Mouse (Mus musculus): ENCODE measurements at regions not wholly inside any gene's neighbourhood (a gene's known extent, or its start where the extent isn't known, plus 50 kb on each side); places are given as distances from the start of the nearest gene placed in this dataset.

DNA sequence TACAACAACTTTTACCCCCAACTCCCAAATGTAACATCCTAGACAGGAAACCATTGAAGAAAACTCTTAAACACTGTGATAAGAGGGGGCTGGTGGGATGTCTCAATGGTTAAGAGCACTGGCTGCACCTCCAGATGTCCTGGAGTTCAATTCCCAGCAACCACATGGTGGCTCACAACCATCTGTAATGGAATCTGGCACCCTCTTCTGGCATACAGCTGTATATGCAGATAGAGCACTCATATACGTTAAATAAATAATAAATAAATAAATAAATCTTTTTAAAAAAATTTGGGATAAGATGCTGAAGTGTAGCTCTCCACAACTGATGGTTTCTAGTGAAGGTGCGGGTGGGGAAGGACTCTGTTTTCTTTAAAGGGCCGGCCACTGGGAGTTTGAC is 69.3 kb downstream of the Kctd15 start:
- DNase-seq, result no peak

GRCm38 (mm10) chr7:34585312-34585865 is 71.1 kb downstream of the Kctd15 start:
- no peak for DNase-seq

- no peak for DNase-seq
These were observed 71.7 kb downstream of the Kctd15 start for GRCm38 (mm10) chr7:34584870-34585269.

DNA sequence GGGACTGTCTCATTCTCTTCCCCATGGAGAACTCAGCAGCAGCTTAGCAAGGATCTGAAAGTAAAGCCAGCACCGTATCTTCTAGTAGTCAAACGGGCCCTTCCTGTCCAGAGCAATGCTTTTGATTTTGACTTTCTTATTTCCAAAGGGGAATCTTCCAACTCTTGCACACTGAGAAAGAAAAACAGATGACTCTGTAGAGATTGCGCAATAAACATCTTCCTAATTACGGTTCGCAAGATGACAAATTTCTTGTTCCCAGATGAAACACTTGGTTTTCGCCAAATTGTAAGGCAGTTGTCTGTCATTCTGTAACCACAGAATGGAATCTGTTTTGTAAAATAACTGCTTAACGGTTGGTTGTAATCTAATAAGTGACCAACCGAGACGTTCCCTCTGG is 75.7 kb downstream of the Kctd15 start:
- DNase-seq, result no peak

DNA sequence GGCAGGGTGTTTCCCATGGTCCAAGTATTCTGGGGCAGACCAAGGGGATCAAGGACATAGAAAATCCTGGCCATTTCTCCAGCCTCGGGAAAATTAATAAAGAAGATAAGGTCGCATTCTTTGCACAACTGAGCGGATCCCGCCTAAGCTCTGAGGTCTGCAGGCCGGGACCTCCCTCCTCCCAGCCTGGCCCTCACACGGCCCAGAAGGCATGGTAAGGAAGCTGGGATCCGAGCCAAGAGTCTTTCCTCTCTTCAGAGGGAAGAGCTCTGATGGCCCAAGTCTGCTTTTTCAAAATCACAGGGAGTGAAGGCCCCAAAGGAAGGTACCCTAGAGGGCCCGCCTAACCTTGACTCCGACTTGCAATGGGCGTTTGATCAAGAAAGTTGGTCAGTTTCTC is 85.2 kb downstream of the Kctd15 start:
- no peak for DNase-seq

DNA sequence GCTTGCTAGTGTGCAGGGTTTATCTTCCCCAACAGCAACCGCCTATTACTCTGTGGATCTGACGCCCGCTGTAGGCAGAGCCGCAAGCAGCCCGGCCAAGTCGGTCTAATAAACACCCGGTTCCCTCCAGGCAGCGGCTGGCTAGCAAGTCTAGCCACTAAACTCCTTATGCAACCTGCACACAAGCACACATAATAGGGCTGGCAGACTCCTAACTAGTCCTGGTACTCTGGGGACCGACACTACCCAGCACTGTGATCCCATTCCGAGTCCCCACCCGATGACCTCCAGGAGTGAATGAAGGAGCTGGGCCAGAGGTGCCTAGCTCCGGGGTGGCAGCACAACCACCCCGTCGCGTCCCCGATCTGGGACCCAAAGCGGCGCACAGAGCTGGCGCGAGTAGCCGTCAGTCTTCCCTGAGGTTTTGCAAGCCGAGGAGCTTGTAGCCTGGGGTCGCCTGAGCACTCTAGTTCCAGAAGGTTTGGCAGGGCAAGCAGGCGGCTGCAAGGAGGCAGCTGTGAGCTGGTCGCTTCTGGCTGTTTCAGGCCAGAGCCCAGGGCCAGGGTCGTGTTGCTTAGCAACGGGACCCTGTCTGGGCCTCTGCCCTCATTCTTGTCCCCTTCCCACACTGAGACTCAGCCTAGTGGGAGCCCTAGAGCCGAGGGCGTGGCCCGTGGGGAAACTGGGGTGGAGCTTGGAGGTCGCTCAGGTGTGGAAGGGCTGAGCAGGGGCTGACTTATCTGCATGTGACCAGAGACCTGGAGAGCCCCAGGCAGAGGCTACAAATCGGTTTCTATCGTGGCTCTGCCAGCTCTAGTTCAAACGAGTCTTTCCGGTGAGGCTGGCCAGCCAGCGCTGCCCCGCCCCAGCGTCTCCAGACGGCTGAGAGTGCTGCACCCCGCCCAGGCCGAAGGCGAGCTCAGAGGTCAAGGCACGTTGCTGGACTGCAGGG is 86.1 kb downstream of the Kctd15 start:
- peak; percentile 7 for DNase-seq

GRCm38 (mm10) chr7:34569747-34570113 is 86.8 kb downstream of the Kctd15 start:
- DNase-seq, result no peak

GRCm38 (mm10) chr7:34567575-34567974 is 89.0 kb downstream of the Kctd15 start:
- DNase-seq, result no peak

DNA sequence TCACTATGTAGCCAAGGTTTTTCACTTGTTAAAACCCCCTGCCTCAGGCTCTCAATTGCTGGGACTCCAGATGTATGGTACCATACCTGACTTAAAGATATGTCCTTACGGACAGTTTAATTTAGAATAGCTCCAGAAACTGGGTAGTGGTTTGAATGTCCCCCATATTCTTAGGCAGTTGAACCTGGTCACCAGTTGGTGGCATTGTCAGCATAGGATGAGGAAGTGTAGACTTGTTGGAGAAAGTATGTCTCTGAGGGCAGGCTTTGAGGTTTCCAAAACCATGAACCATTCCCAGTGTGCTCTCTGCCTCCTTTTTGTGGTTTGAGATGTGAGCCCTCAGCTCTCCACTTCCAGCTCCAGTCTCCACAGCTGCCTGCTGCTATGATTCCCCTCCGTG is 94.4 kb downstream of the Kctd15 start:
- DNase-seq, result no peak

- DNase-seq, result no peak
These were observed 97.8 kb downstream of the Kctd15 start for GRCm38 (mm10) chr7:34558615-34559343.

DNA sequence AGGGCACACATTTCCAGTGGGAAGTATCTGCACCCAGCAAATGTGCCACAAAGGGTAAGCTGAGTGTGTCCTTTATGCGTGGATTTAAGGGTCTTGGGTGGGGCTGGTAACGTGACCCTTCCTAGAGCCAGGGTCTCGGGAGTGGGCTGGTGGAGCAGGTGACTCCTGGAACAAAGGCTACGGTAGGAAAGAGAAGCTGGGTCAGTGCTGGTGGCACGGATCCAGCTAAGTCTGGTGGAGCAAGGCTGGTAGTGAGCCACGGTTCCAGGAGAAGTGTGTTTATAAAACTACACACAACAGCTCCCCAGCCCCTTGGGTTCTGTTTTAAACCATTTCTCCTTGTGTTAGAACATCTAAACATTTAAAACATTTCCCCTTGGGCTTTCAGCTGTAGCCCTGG is 101.3 kb downstream of the Kctd15 start:
- DNase-seq, result no peak

- DNase-seq, result no peak
These were observed 109.8 kb downstream of the Kctd15 start for GRCm38 (mm10) chr7:34546609-34547316.

DNA sequence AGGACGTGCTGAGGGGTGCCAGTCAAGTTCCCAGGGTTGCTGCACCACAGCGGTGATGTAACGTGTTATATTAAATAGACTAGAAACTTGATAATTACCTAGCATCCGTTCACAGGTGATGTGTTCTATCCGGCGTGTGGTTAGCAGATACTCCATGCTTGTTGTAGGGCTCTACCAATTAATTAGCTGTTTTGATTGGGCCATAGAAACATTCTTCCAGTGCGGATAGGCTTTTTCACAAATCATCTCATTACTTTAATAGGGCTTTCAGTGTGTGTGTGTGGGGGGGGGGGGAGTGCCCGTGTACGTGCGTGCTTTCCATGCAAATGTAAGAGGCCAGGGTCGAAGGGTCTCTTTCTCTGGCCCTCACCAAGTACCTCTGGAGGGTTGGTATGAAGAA is 110.6 kb downstream of the Kctd15 start:
- DNase-seq, result no peak

DNA sequence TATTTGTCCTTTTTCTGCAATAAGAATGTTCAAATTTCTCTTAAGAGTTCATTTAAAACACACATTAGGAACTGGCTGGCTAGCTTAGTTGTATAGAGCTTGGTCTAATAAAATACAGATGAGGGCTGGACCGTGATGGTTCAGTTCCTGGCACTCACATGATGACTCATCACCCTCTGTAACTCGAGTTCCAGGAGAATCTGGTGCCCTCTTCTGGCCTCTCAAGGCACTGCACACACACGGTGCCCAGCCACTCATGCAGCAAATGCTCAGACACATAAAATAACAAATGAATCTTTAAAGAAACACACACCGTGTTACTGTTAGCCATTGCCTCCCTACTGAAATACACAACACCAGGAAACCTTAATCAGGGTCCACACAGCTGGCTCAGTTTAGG is 114.6 kb downstream of the Kctd15 start:
- no peak for DNase-seq

GRCm38 (mm10) chr7:34541000-34541399 is 115.5 kb downstream of the Kctd15 start:
- no peak for DNase-seq

GRCm38 (mm10) chr7:34539856-34540255 is 116.7 kb downstream of the Kctd15 start:
- no peak for DNase-seq

- DNase-seq, result no peak
These were observed 118.0 kb downstream of the Kctd15 start for GRCm38 (mm10) chr7:34538310-34539055.

- no peak for DNase-seq
These were observed 119.4 kb downstream of the Kctd15 start for GRCm38 (mm10) chr7:34537122-34537521.

GRCm38 (mm10) chr7:34534241-34534640 is 122.3 kb downstream of the Kctd15 start:
- no peak for DNase-seq

GRCm38 (mm10) chr7:34531639-34532038 is 124.9 kb downstream of the Kctd15 start:
- no peak for DNase-seq

DNA sequence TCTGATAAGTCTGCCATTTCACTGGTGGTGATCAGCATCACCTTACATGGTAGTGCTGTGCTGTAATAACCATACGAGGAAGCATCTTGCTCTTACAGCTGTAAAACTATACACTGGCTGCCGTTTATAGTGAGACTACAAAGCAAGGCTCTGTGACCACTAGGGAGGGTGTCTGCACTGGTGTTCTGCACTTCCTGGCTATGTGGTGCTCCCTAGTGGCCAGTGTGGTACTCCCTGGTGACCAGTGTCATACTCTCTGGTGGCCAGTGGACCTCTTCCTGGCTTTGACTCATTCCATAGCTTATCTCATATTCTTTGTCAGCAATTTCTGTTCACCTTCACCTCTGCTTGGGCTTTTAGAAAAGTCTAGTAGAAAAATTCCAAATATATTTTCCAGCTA is 114.7 kb upstream of the Lsm14a start:
- no peak for DNase-seq

DNA sequence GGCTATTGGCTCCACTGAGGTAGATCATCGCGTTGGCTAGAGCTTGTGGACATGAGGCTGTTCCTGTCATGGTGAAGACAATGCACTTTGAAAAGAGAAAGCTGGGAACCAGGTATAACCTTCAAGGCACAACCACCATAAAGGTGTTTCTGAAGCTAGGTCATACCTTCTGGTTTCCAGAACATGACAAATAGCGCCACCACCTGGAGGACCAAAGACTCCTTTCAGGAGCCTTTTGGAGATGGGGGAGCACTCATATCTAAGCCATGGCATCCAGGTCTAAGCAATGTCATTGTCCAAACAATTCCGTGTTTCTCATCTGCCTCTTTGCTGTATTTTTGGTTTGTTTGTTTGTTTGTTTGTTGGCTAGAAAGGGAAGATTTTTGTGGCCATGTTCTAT is 113.7 kb upstream of the Lsm14a start:
- DNase-seq, result no peak

- DNase-seq, result no peak
These were observed 100.8 kb upstream of the Lsm14a start for GRCm38 (mm10) chr7:34493892-34494291.
